ENCODE assay signal across 8 mouse cellular contexts in genomic region chr13:21716540-21717391, GRCm38 (mm10). TPM values are rescaled to one million over a fixed set of nuclear protein-coding genes. Genes with fewer than 3 reads are reported as not detected.
DNase-seq lines count a peak whose midpoint lies in the region; ATAC-seq and TF ChIP-seq lines count a peak whose summit lies in the region.
"Not testable (repeated sequence)": the region's sequence is repeated elsewhere in the genome, so short reads cannot be mapped to it uniquely, and the experiment has no call there.

No protein-coding gene starts in this region.

- H3K4me3 ChIP-seq in embryonic facial prominence, embryonic 13.5 days = peak overlapping the region; percentile 50
- peak overlapping the region; percentile 52 for H3K4me3 ChIP-seq in intestine, embryonic 16.5 days (ENCODE audit: low read length)
- H3K4me3 ChIP-seq in liver, adult 2 months (ENCODE audit: insufficient read depth, low read depth, low read length) = peak overlapping the region; percentile 54
- peak overlapping the region; percentile 48 for H3K4me3 ChIP-seq in midbrain, embryonic 12.5 days
- peak overlapping the region; percentile 56 for H3K4me3 ChIP-seq in spleen, adult 2 months (ENCODE audit: extremely low read depth, insufficient read depth, insufficient read length)

- TF ChIP-seq POLR2A in liver, adult 2 months (IDR thresholded peaks at IDR 0.05; ENCODE audit: extremely low read depth, insufficient read depth, low read length) = 0 out of 2 replicates have a peak, but pooled peaks have one; percentile 1
- TF ChIP-seq POLR2A in spleen, adult 2 months (IDR thresholded peaks at IDR 0.05; ENCODE audit: low read depth, low read length) = not testable (repeated sequence)

- peak overlapping the region; percentile 79 for H3K9ac ChIP-seq in embryonic facial prominence, embryonic 13.5 days
- peak overlapping the region; percentile 58 for H3K9ac ChIP-seq in intestine, embryonic 16.5 days (ENCODE audit: low read depth, low read length)
- not testable (repeated sequence) for H3K9ac ChIP-seq in liver, adult 2 months (ENCODE audit: low read depth, low read length)
- H3K9ac ChIP-seq in midbrain, embryonic 12.5 days (replicated peaks) = peak overlapping the region; percentile 73

- H3K27me3 ChIP-seq in embryonic facial prominence, embryonic 13.5 days; intestine, embryonic 16.5 days (replicated peaks; ENCODE audit: control insufficient read depth, insufficient read depth, low read length); liver, adult 2 months (ENCODE audit: control insufficient read depth, insufficient read depth, low read length); midbrain, embryonic 12.5 days; spleen, adult 2 months (ENCODE audit: control insufficient read depth, insufficient read depth, low read length): not testable (repeated sequence)

- not testable (repeated sequence) for H3K9me3 ChIP-seq in embryonic facial prominence, embryonic 13.5 days; intestine, embryonic 16.5 days (ENCODE audit: control insufficient read depth, low read length); midbrain, embryonic 12.5 days

- TF ChIP-seq CTCF in liver, adult 2 months (IDR thresholded peaks at IDR 0.05; ENCODE audit: low read depth, low read length); spleen, adult 2 months (IDR thresholded peaks at IDR 0.05; ENCODE audit: extremely low read depth, insufficient read depth, insufficient read length, insufficient replicate concordance): not testable (repeated sequence)

- not testable (repeated sequence) for ATAC-seq in embryonic facial prominence, embryonic 13.5 days (ENCODE audit: insufficient number of reproducible peaks, insufficient read depth, low FRiP score, low TSS enrichment, low read depth)
- ATAC-seq in intestine, embryonic 16.5 days = peak; percentile 1
- 0 out of 2 replicates have a peak, but pooled peaks have one; percentile 1 for ATAC-seq in midbrain, embryonic 12.5 days (ENCODE audit: low FRiP score, low read depth)

- H3K36me3 ChIP-seq in embryonic facial prominence, embryonic 13.5 days; intestine, embryonic 16.5 days (ENCODE audit: control insufficient read depth, insufficient read depth, low read length); liver, adult 2 months (ENCODE audit: control insufficient read depth, insufficient read depth, low read length); midbrain, embryonic 12.5 days; spleen, adult 2 months (ENCODE audit: control insufficient read depth, insufficient read depth, low read length): not testable (repeated sequence)

- not testable (repeated sequence) for H3K79me2 ChIP-seq in liver, adult 2 months (ENCODE audit: control insufficient read depth, insufficient read depth, low read length)

- H3K27ac ChIP-seq in embryonic facial prominence, embryonic 13.5 days = peak overlapping the region; percentile 96
- peak overlapping the region; percentile 96 for H3K27ac ChIP-seq in intestine, embryonic 16.5 days (ENCODE audit: low read length)
- 0 out of 2 replicates have a peak overlapping the region, but pooled peaks have one; percentile 30 for H3K27ac ChIP-seq in liver, adult 2 months (replicated peaks; ENCODE audit: insufficient read depth, low read depth, low read length)
- H3K27ac ChIP-seq in midbrain, embryonic 12.5 days (replicated peaks) = peak overlapping the region; percentile 94
- H3K27ac ChIP-seq in spleen, adult 2 months (ENCODE audit: insufficient read depth, low read length) = peak overlapping the region; percentile 97

- under 1% methylated on average over 13 of the region's 38 CpGs for WGBS in embryonic facial prominence, embryonic 13.5 days
- WGBS in intestine, embryonic 16.5 days = 0% methylated on average over 9 of the region's 38 CpGs
- under 1% methylated on average over 15 of the region's 38 CpGs for WGBS in liver, adult 2 months
- under 1% methylated on average over 15 of the region's 38 CpGs for WGBS in midbrain, embryonic 12.5 days
- WGBS in spleen, adult 2 months = under 1% methylated on average over 16 of the region's 38 CpGs

- peak overlapping the region; percentile 85 for H3K4me2 ChIP-seq in embryonic facial prominence, embryonic 13.5 days
- H3K4me2 ChIP-seq in intestine, embryonic 16.5 days (ENCODE audit: low read depth, low read length) = peak overlapping the region; percentile 88
- H3K4me2 ChIP-seq in midbrain, embryonic 12.5 days (replicated peaks) = peak overlapping the region; percentile 85

- DNase-seq in 3T3-L1 (ENCODE audit: low read depth, low spot score) = peak; percentile 76
- DNase-seq in adrenal gland, adult 2 months = peak; percentile 34
- DNase-seq in heart, adult 9 months (ENCODE audit: low spot score in 2 of 2) = peak; percentile 19 to 41
- DNase-seq in liver, adult 2 months (ENCODE audit: extremely low read depth, low read depth, low spot score) = peak; percentile 10
- peak; percentile 24 to 48 for DNase-seq in spleen, adult 2 months (ENCODE audit: low read depth in 1 of 2, low spot score in 2 of 2)

- H3K4me1 ChIP-seq in embryonic facial prominence, embryonic 13.5 days = peaks cover 33% of the 10 kb centered on the region
- peaks cover 22% of the 10 kb centered on the region for H3K4me1 ChIP-seq in intestine, embryonic 16.5 days (ENCODE audit: control insufficient read depth, insufficient read depth, low read length)
- H3K4me1 ChIP-seq in liver, adult 2 months (ENCODE audit: control insufficient read depth, insufficient read depth, low read length) = peaks cover 16% of the 10 kb centered on the region
- H3K4me1 ChIP-seq in midbrain, embryonic 12.5 days = peaks cover 25% of the 10 kb centered on the region
- H3K4me1 ChIP-seq in spleen, adult 2 months (ENCODE audit: control insufficient read depth, insufficient read depth, insufficient read length) = not testable (repeated sequence)

RNA-seq across cellular contexts. Expression of gene Hist1h2ai, which starts 0.5 kb away (rescaled TPM):
- 10 to 100 TPM; 28.5 to 38.1 TPM for total RNA-seq in adrenal gland, adult 2 months (2021)
- polyA plus RNA-seq in adrenal gland, adult 2 months (2012; rRNA removed) = 5.7 and 9.3 TPM in 2 replicates
- polyA plus RNA-seq in embryonic facial prominence, embryonic 13.5 days (2015; fragmentation: Nextera tagmentation; extraction: Ambion mirVana) = 48.1 and 52.2 TPM in 2 replicates
- 10.9 and 17.9 TPM in 2 replicates for polyA plus RNA-seq in intestine, embryonic 16.5 days (2015; fragmentation: Nextera tagmentation; extraction: Ambion mirVana)
- 8.9 and 10.2 TPM in 2 replicates for total RNA-seq in liver, adult 2 months (2014; rRNA removed)
- 0.64 and 1.6 TPM in 2 replicates for polyA plus RNA-seq in liver, adult 2 months (2012; rRNA removed)
- 21.4 and 30.7 TPM in 2 replicates for polyA plus RNA-seq in midbrain, embryonic 12.5 days (2016; fragmentation: Nextera tagmentation; extraction: Ambion mirVana)
- polyA plus RNA-seq in spleen, adult 2 months (2012; rRNA removed) = 40.4 and 81.0 TPM in 2 replicates

RNA-seq across cellular contexts. Expression of gene Hist1h3h, which starts 0.7 kb away (rescaled TPM):
- total RNA-seq in adrenal gland, adult 2 months (2021) = 10 to 100 TPM; 16.3 to 42.1 TPM
- polyA plus RNA-seq in adrenal gland, adult 2 months (2012; rRNA removed) = 5.5 and 8.7 TPM in 2 replicates
- 10.0 and 21.3 TPM in 2 replicates for polyA plus RNA-seq in embryonic facial prominence, embryonic 13.5 days (2015; fragmentation: Nextera tagmentation; extraction: Ambion mirVana)
- polyA plus RNA-seq in intestine, embryonic 16.5 days (2015; fragmentation: Nextera tagmentation; extraction: Ambion mirVana) = 4.8 and 9.5 TPM in 2 replicates
- 24.2 and 48.6 TPM in 2 replicates for total RNA-seq in liver, adult 2 months (2014; rRNA removed)
- 1.8 TPM in 1 of 2 replicates, not detected in the other for polyA plus RNA-seq in liver, adult 2 months (2012; rRNA removed)
- 6.0 and 10.1 TPM in 2 replicates for polyA plus RNA-seq in midbrain, embryonic 12.5 days (2016; fragmentation: Nextera tagmentation; extraction: Ambion mirVana)
- 81.3 and 147 TPM in 2 replicates for polyA plus RNA-seq in spleen, adult 2 months (2012; rRNA removed)

RNA-seq across cellular contexts. Expression of gene Hist1h2bl, which starts 0.8 kb away (rescaled TPM):
- 10 to 100 TPM; 24.1 to 36.9 TPM for total RNA-seq in adrenal gland, adult 2 months (2021)
- 0.49 and 1.3 TPM in 2 replicates for polyA plus RNA-seq in adrenal gland, adult 2 months (2012; rRNA removed)
- polyA plus RNA-seq in embryonic facial prominence, embryonic 13.5 days (2015; fragmentation: Nextera tagmentation; extraction: Ambion mirVana) = 2.1 and 5.2 TPM in 2 replicates
- polyA plus RNA-seq in intestine, embryonic 16.5 days (2015; fragmentation: Nextera tagmentation; extraction: Ambion mirVana) = 2.3 and 2.5 TPM in 2 replicates
- total RNA-seq in liver, adult 2 months (2014; rRNA removed) = 1.4 and 1.5 TPM in 2 replicates
- 0.90 TPM in 1 of 2 replicates, not detected in the other for polyA plus RNA-seq in liver, adult 2 months (2012; rRNA removed)
- 2.2 and 3.1 TPM in 2 replicates for polyA plus RNA-seq in midbrain, embryonic 12.5 days (2016; fragmentation: Nextera tagmentation; extraction: Ambion mirVana)
- 18.0 and 18.4 TPM in 2 replicates for polyA plus RNA-seq in spleen, adult 2 months (2012; rRNA removed)

RNA-seq across cellular contexts. Expression of gene Hist1h2bm, which starts 5.1 kb away (rescaled TPM):
- 1 to 10 TPM; 6.5 to 7.0 TPM for total RNA-seq in adrenal gland, adult 2 months (2021)
- polyA plus RNA-seq in adrenal gland, adult 2 months (2012; rRNA removed) = 0.28 and 0.56 TPM in 2 replicates
- polyA plus RNA-seq in embryonic facial prominence, embryonic 13.5 days (2015; fragmentation: Nextera tagmentation; extraction: Ambion mirVana) = 4.2 and 7.3 TPM in 2 replicates
- polyA plus RNA-seq in intestine, embryonic 16.5 days (2015; fragmentation: Nextera tagmentation; extraction: Ambion mirVana) = 1.7 and 3.5 TPM in 2 replicates
- 2.8 and 7.2 TPM in 2 replicates for total RNA-seq in liver, adult 2 months (2014; rRNA removed)
- polyA plus RNA-seq in liver, adult 2 months (2012; rRNA removed) = not detected in 2 replicates
- polyA plus RNA-seq in midbrain, embryonic 12.5 days (2016; fragmentation: Nextera tagmentation; extraction: Ambion mirVana) = 5.8 TPM in 2 replicates
- 6.5 and 12.9 TPM in 2 replicates for polyA plus RNA-seq in spleen, adult 2 months (2012; rRNA removed)

RNA-seq across cellular contexts. Expression of gene Hist1h4j, which starts 18.1 kb away (rescaled TPM):
- total RNA-seq in adrenal gland, adult 2 months (2021) = 10 to 100 TPM in 1 of 2 experiments, 1 to 10 TPM in 1; 7.5 to 11.4 TPM
- polyA plus RNA-seq in adrenal gland, adult 2 months (2012; rRNA removed) = 0.52 TPM in 2 replicates
- 1.0 and 2.2 TPM in 2 replicates for polyA plus RNA-seq in embryonic facial prominence, embryonic 13.5 days (2015; fragmentation: Nextera tagmentation; extraction: Ambion mirVana)
- polyA plus RNA-seq in intestine, embryonic 16.5 days (2015; fragmentation: Nextera tagmentation; extraction: Ambion mirVana) = 0.66 and 2.1 TPM in 2 replicates
- total RNA-seq in liver, adult 2 months (2014; rRNA removed) = 21.5 and 24.9 TPM in 2 replicates
- polyA plus RNA-seq in liver, adult 2 months (2012; rRNA removed) = 0.31 and 1.1 TPM in 2 replicates
- polyA plus RNA-seq in midbrain, embryonic 12.5 days (2016; fragmentation: Nextera tagmentation; extraction: Ambion mirVana) = 0.97 and 1.4 TPM in 2 replicates
- polyA plus RNA-seq in spleen, adult 2 months (2012; rRNA removed) = 9.1 and 9.5 TPM in 2 replicates

Comparison
In these comparisons a context has a peak if more than half of its experiments do, and no peak if none do; other contexts are left out.
1. DNase-seq: peak in every context shown above with its lines; median percentile 76 in 3T3-L1; 36 in spleen, adult 2 months; 34 in adrenal gland, adult 2 months; 30 in heart, adult 9 months; 10 in liver, adult 2 months.
2. H3K27ac ChIP-seq: peak in every context shown above with its lines; median percentile 97 in spleen, adult 2 months; 96 in embryonic facial prominence, embryonic 13.5 days; 96 in intestine, embryonic 16.5 days; 94 in midbrain, embryonic 12.5 days; 30 in liver, adult 2 months.